Mouse (Mus musculus) layer of hippocampus, adult 6 months (tissue): ENCODE results near the gene Gspt1. TPM values are rescaled to one million over a fixed set of nuclear protein-coding genes. Genes with fewer than 3 reads are reported as not detected.

ENCODE experiments used
- long read RNA-seq, 2 experiments: library from polyadenylated mRNA; unstranded; transcript quantifications; one replicate each; pipeline ENCODE4 v2.0.0; 2019 to 2020
- microRNA-seq: library from miRNA; unstranded; fragments of <30 nt; microRNA quantifications from one replicate; pipeline ENCODE4 v1.2.0, GENCODE M21; 2020
- polyA plus RNA-seq: library from polyadenylated mRNA; unstranded; fragments of <200 nt; fragmentation: Nextera tagmentation; gene quantifications from 2 replicates; pipeline ENCODE4 v1.2.3, GENCODE M21; 2021

Gene Gspt1
- polyA plus RNA-seq = 14.6 and 16.5 TPM in 2 replicates
- long read RNA-seq, experiment 1, transcript Gspt1-205 (15 exons, 3,716 nt) = major isoform, 5 of 23 reads
- long read RNA-seq, experiment 1, partial matches to known transcripts = 16 of 23 reads
- long read RNA-seq, experiment 1, other reads (novel, unspliced or antisense) = 0 of 23 reads
- long read RNA-seq, experiment 2, transcript Gspt1-201 (15 exons, 2,898 nt) = major isoform, 61 of 114 reads
- long read RNA-seq, experiment 2, transcript Gspt1-205 (15 exons, 3,716 nt) = minor isoform, 49 of 114 reads
- long read RNA-seq, experiment 2, partial matches to known transcripts = 4 of 114 reads
- long read RNA-seq, experiment 2, other reads (novel, unspliced or antisense) = 0 of 114 reads

DNA sequence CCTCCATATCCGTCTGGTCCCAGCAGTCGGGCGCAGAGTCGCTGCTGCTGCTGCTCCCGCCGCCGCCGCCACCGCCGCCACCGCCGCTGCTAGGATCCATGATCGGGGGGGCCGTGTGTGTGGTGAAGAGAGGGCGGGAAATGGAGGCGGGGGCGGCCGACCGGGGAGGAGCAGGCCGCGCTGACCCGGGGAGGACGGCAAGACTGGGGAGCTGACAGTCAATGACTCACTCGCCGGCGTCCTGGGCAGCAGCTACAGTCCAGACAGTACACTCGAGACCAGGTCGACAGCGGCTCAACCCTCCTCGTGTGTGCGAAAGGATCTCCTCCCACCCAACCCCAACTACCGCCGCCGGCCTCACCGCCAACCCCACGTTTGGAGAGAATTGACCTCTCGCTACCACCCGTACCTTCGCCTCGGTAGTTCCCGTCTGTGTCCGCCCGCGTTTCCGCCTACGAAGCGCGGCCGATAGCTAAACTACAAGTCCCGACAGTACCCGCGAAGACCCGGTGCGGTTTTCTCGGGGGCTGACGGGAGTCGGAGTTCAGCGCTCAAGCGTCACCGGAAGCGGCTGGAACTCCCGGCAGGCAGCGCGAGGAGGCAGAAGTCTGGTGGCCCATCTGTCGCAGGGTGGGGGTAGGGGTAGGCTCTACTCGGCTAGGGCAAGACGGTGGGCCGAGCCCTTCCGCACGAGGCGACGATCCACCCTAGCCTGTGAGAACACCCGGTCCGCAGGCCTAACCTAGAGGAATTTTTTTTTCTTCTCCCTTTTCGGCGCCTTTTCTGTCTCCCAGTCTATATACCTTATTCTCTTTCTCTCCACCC, at the start of gene Gspt1:
TSS of gene Gspt1 (minus strand) at position 428 of the 825 bp plus-strand sequence.

GRCm38 (mm10) chr16:11202571-11203554, 51.3 kb downstream of the Gspt1 start, which contains the start of gene Rsl1d1:
Gene Rsl1d1, minus strand, starts transcription at chr16:11203331.

GRCm38 (mm10) chr16:11176208-11176883, 77.8 kb downstream of the Gspt1 start, which contains the start of gene Zc3h7a:
Gene Zc3h7a, minus strand, starts transcription at chr16:11176393.

Small RNA genes within 50 kb of the gene (microRNA-seq; reads per million reads assigned to microRNA genes)
- 3.0 reads per million, percentile 8 among the genes with 10 or more reads in this experiment for gene Mir1945

Other genes with a start within 250 kb of the Gspt1 start
- gene Snn, start 193.4 kb downstream of the Gspt1 start, polyA plus RNA-seq = 30.0 and 39.6 TPM in 2 replicates
- 19.2 and 24.8 TPM in 2 replicates for gene Litaf, start 188.2 kb downstream of the Gspt1 start, polyA plus RNA-seq
- 12.3 and 13.4 TPM in 2 replicates for gene Txndc11, start 119.7 kb downstream of the Gspt1 start, polyA plus RNA-seq
- gene Zc3h7a, start 77.9 kb downstream of the Gspt1 start, polyA plus RNA-seq = 9.9 and 12.9 TPM in 2 replicates
- 43.2 and 44.0 TPM in 2 replicates for gene Rsl1d1, start 51.0 kb downstream of the Gspt1 start, polyA plus RNA-seq
- gene Tnfrsf17, start 59.5 kb upstream of the Gspt1 start, polyA plus RNA-seq = 1.5 and 2.2 TPM in 2 replicates
- gene Snx29, start 68.6 kb upstream of the Gspt1 start, polyA plus RNA-seq = 3.3 and 3.5 TPM in 2 replicates